Mouse (Mus musculus): Measurements from ENCODE around the gene Nudt3.

DNA sequence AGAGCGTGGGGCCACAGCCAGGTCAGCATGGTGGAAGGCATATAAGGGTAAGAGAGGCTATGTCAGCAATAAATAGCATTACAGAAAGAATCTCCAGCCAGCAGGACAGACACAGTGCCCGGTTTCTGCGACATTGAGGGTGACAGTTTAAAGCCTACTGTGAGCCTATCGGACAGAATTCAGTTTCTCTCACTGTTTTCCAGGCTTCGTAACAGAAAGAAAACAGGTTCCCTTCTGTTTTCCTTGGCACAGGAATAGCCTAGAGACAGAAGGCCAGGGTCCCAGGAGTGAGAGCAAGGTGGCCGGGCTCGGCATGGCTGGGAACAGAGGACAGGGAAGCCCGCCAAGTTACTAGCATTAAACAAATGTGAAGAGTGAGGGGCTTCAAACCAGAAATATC lies 43.5 kb downstream of the Nudt3 start:
- no peak for TF ChIP-seq CTCF (IDR thresholded peaks at IDR 0.05; ENCODE audit: low read depth, low read length)
- no peak for TF ChIP-seq POLR2A (IDR thresholded peaks at IDR 0.05; ENCODE audit: borderline replicate concordance, low read depth, low read length)

Data from bone marrow macrophage, adult 2 months (primary cell).